Mouse (Mus musculus): Measurements from ENCODE around the gene Tceal7. TPM values are rescaled to one million over a fixed set of nuclear protein-coding genes. Genes with fewer than 3 reads are reported as not detected.

The Tceal7 gene
- total and polyA plus RNA-seq, 3 experiments = not detected

DNA sequence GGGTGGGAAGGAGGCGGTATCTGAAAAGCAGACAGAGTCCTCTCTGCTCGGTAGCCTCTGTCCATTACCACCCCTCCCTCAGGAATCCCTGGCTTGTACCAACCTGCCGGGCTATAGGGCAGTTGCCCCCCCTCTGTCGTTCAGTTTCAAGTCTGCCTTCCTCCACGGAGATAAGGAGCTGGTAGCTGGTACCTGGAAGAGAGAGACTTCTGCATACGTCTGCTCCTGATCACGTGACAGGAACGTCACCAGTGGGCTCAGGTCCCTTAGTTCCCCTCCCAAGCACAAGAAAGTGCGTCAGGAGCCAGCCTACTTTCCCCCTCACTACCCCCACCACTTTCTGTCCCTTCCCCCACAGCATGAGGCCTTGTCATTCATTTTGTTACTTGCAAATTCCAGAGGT is 10.9 kb upstream of the Tceal7 start, which contains the start of gene Tceal5:
Tceal5 (minus strand) TSS at position 213 of the 403 bp plus-strand sequence.
- TF ChIP-seq NRF1 (IDR thresholded peaks at IDR 0.05; ENCODE audit: low read depth, low read length) = no peak
- TF ChIP-seq ZMIZ1 (IDR thresholded peaks at IDR 0.05; ENCODE audit: low read depth, low read length) = no peak
- no peak for TF ChIP-seq TCF12 (IDR thresholded peaks at IDR 0.05; ENCODE audit: low read depth, low read length)
- TF ChIP-seq BHLHE40 (IDR thresholded peaks at IDR 0.05; ENCODE audit: low read depth, low read length) = no peak
- no peak for TF ChIP-seq RAD21 (IDR thresholded peaks at IDR 0.05; ENCODE audit: low read depth, low read length)
- TF ChIP-seq POLR2AphosphoS2 (IDR thresholded peaks at IDR 0.05; ENCODE audit: low read depth, low read length) = no peak
- TF ChIP-seq UBTF (IDR thresholded peaks at IDR 0.05; ENCODE audit: low read depth, low read length) = no peak
- no peak for TF ChIP-seq ZKSCAN1 (IDR thresholded peaks at IDR 0.05; ENCODE audit: borderline replicate concordance, low read depth, low read length)
- TF ChIP-seq CHD1 (IDR thresholded peaks at IDR 0.05; ENCODE audit: low read depth, low read length) = no peak
- TF ChIP-seq E2F4 (IDR thresholded peaks at IDR 0.05; ENCODE audit: insufficient replicate concordance, low read depth, low read length) = no peak
- TF ChIP-seq IRF4 (IDR thresholded peaks at IDR 0.05; ENCODE audit: low read depth, low read length) = no peak
- TF ChIP-seq RCOR1 (conservative IDR thresholded peaks at IDR 0.05; ENCODE audit: low read depth, low read length) = no peak
- no peak for TF ChIP-seq MAFK (IDR thresholded peaks at IDR 0.05; ENCODE audit: insufficient replicate concordance, low read length)
- TF ChIP-seq TBP (conservative IDR thresholded peaks at IDR 0.05; ENCODE audit: low read depth, low read length) = no peak
- TF ChIP-seq CHD2 (IDR thresholded peaks at IDR 0.05; ENCODE audit: low read length) = no peak
- TF ChIP-seq ZNF384 (IDR thresholded peaks at IDR 0.05; ENCODE audit: low read depth, low read length) = no peak
- TF ChIP-seq SMC3 (IDR thresholded peaks at IDR 0.05; ENCODE audit: low read depth, low read length) = no peak
- no peak for TF ChIP-seq NELFE (IDR thresholded peaks at IDR 0.05; ENCODE audit: low read depth, low read length)
- TF ChIP-seq MAX (IDR thresholded peaks at IDR 0.05; ENCODE audit: low read length) = no peak
- no peaks in the 10 kb centered on the region for H3K79me2 ChIP-seq (replicated peaks; ENCODE audit: control insufficient read depth, extremely low read depth, insufficient read depth, poor library complexity, severe bottlenecking)
- no peak within 1 kb of the TSS for H3K9ac ChIP-seq (ENCODE audit: insufficient read depth, low read depth)
- H3K4me2 ChIP-seq (ENCODE audit: insufficient read depth, low read depth, poor library complexity, severe bottlenecking) = peak within 1 kb of the TSS; percentile 21; the same call in 1 of the 2 replicates
- H3K4me1 ChIP-seq (ENCODE audit: control insufficient read depth in 1 of 2, insufficient read depth in 2 of 2) = no peaks in the 10 kb centered on the region
- H3K4me3 ChIP-seq (replicated peaks in 1 of 3; ENCODE audit: low read depth in 2 of 3, low read length in 2 of 3, poor library complexity in 1 of 3) = no peak within 1 kb of the TSS
- dilution Hi-C loops (cut with MboI; ENCODE audit: extremely low pct_ligation_motif_present, extremely low pct_unique_long_range_greater_than_20kb, low sequenced_read_pairs) = no loop called here
- DNase-seq (ENCODE audit: extremely low read depth) = no peak
- H3K27me3 ChIP-seq (replicated peaks) = no peaks in the 10 kb centered on the region
- in situ Hi-C loops (cut with MboI; ENCODE audit: low pct_ligation_motif_present, low pct_unique_long_range_greater_than_20kb, low sequenced_read_pairs) = no loop called here
- no peak within 1 kb of the TSS for H3K27ac ChIP-seq (ENCODE audit: insufficient read depth, low read depth)
- no peaks in the 10 kb centered on the region for H3K9me3 ChIP-seq (replicated peaks; ENCODE audit: low read length)
- no peaks in the 10 kb centered on the region for H3K36me3 ChIP-seq (replicated peaks in 1 of 2; ENCODE audit: control insufficient read depth in 1 of 2, insufficient read depth in 1 of 2, low read length in 1 of 2)

DNA sequence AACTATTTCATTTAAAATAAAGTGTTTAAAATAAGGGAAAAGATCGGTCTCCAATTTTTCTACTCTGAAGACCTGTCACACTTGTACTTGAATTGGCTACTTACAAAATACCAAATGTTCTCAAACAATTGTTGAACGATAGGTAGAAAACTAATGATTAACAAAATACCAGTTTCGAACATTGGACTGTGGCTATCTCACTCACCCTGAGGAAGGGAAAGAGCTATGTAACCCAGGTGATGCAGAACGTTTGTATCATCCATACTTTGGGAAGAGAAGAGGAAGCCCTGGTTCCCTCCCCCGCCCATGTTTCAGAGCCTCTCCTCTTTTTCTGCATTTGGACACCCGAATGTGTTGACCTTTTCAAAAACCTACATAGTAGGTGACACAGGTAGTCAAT is 10.2 kb upstream of the Tceal7 start:
- Histone ChIP-seq H3K27ac (ENCODE audit: insufficient read depth, low read depth) (no peak overlapping the region), H3K4me1 (ENCODE audit: control insufficient read depth in 1 of 2, insufficient read depth in 2 of 2) (no peaks in the 10 kb centered on the region), H3K9ac (ENCODE audit: insufficient read depth, low read depth) (no peak overlapping the region), H3K36me3 (replicated peaks in 1 of 2; ENCODE audit: control insufficient read depth in 1 of 2, insufficient read depth in 1 of 2, low read length in 1 of 2) (no peaks in the 10 kb centered on the region), H3K4me2 (ENCODE audit: insufficient read depth, low read depth, poor library complexity, severe bottlenecking) (no peak overlapping the region), H3K4me3 (replicated peaks in 1 of 3; ENCODE audit: low read depth in 2 of 3, low read length in 2 of 3, poor library complexity in 1 of 3) (no peak overlapping the region), H3K27me3 (replicated peaks) (no peaks in the 10 kb centered on the region), H3K9me3 (replicated peaks; ENCODE audit: low read length) (no peaks in the 10 kb centered on the region), H3K79me2 (replicated peaks; ENCODE audit: control insufficient read depth, extremely low read depth, insufficient read depth, poor library complexity, severe bottlenecking) (no peaks in the 10 kb centered on the region)
- dilution Hi-C loops (cut with MboI; ENCODE audit: extremely low pct_ligation_motif_present, extremely low pct_unique_long_range_greater_than_20kb, low sequenced_read_pairs) (no loop called here), in situ Hi-C loops (cut with MboI; ENCODE audit: low pct_ligation_motif_present, low pct_unique_long_range_greater_than_20kb, low sequenced_read_pairs) (no loop called here)
- no peak for DNase-seq (ENCODE audit: extremely low read depth)
- TF ChIP-seq SMC3 (IDR thresholded peaks at IDR 0.05; ENCODE audit: low read depth, low read length) (no peak), CTCF (conservative IDR thresholded peaks at IDR 0.05 in 1 of 2, IDR thresholded peaks at IDR 0.05 in 1 of 2; ENCODE audit: low read depth in 2 of 2, low read length in 2 of 2) (no peak), JUND (conservative IDR thresholded peaks at IDR 0.05; ENCODE audit: low read depth, low read length) (no peak), EP300 (IDR thresholded peaks at IDR 0.05; ENCODE audit: low read length) (no peak), ZNF384 (IDR thresholded peaks at IDR 0.05; ENCODE audit: low read depth, low read length) (no peak), CHD2 (IDR thresholded peaks at IDR 0.05; ENCODE audit: low read length) (no peak), E2F4 (IDR thresholded peaks at IDR 0.05; ENCODE audit: insufficient replicate concordance, low read depth, low read length) (no peak)

All from CH12.LX (cell line).